Mouse (Mus musculus): ENCODE results near the gene Nxf2.

GRCm38 (mm10) chrX:134963305-134964094, 1.1 kb downstream of the Nxf2 start:
- TF ChIP-seq HCFC1 (IDR thresholded peaks at IDR 0.05; ENCODE audit: borderline replicate concordance, insufficient read depth, low read length) (no peak), CHD2 (IDR thresholded peaks at IDR 0.05; ENCODE audit: low read depth, low read length) (no peak), ZNF384 (IDR thresholded peaks at IDR 0.05; ENCODE audit: low read depth, low read length) (no peak)

All from ES-E14 (cell line).